Mouse (Mus musculus) limb, embryonic 12.5 days (tissue): Measurements from ENCODE around the gene Sit1. TPM values are rescaled to one million over a fixed set of nuclear protein-coding genes. Genes with fewer than 3 reads are reported as not detected.

Source experiments
- ATAC-seq: fragments of 200-750 bp; cut with Nextera tagmentation; 2 replicates; pipeline ENCODE4 v1.8.0; 2017; ENCODE audit warnings: low read depth, moderate TSS enrichment; ENCODE audit not compliant: insufficient number of reproducible peaks, insufficient read depth, low FRiP score, low TSS enrichment
- H3K27ac ChIP-seq: fragments of 300-500 bp; sonication (generic); 2 replicates; pipeline ENCODE4 v1.5.1; 2016; ENCODE audit warnings: mild to moderate bottlenecking, moderate library complexity
- H3K27me3 ChIP-seq: fragments of 300-500 bp; sonication (generic); 2 replicates; pipeline ENCODE4 v1.6.1; 2016; ENCODE audit warnings: mild to moderate bottlenecking, moderate library complexity
- H3K36me3 ChIP-seq: fragments of 300-500 bp; sonication (generic); 2 replicates; pipeline ENCODE4 v1.6.1; 2016; ENCODE audit warnings: mild to moderate bottlenecking, moderate library complexity
- H3K4me1 ChIP-seq: fragments of 300-500 bp; sonication (generic); replicated peaks from 2 replicates; pipeline ENCODE4 v1.6.1; 2016
- H3K4me2 ChIP-seq: fragments of 300-500 bp; sonication (generic); 2 replicates; pipeline ENCODE4 v1.6.1; 2016; ENCODE audit warnings: mild to moderate bottlenecking, moderate library complexity
- H3K4me3 ChIP-seq: fragments of 300-500 bp; sonication (generic); replicated peaks from 2 replicates; pipeline ENCODE4 v1.5.1; 2016; ENCODE audit warnings: mild to moderate bottlenecking
- H3K9ac ChIP-seq: fragments of 300-500 bp; sonication (generic); replicated peaks from 2 replicates; pipeline ENCODE4 v1.6.1; 2016; ENCODE audit warnings: mild to moderate bottlenecking, moderate library complexity
- H3K9me3 ChIP-seq: fragments of 300-500 bp; sonication (generic); 2 replicates; pipeline ENCODE4 v1.6.1; 2016; ENCODE audit warnings: mild to moderate bottlenecking, moderate library complexity
- WGBS: fragments of 180-500 bp; shearing (Covaris S2); methylation state at CpG from one replicate; pipeline ENCODE4 v1.1.7; 2016; 5-methylcytosine and 5-hydroxymethylcytosine counted together
- polyA plus RNA-seq: library from polyadenylated mRNA; unstranded; fragments of >200 nt; fragmentation: Nextera tagmentation; extraction: Ambion mirVana; gene quantifications from 2 replicates; pipeline ENCODE4 v1.2.1, GENCODE M21; 2016

Sit1 gene
- polyA plus RNA-seq, 1 experiment from 2014 or later, result not detected

GRCm38 (mm10) chr4:43442456-43443361 lies 40.8 kb downstream of the Sit1 start:
- Histone ChIP-seq H3K36me3 (peaks cover 29% of the 10 kb centered on the region), H3K4me2 (peak overlapping the region; percentile 85), H3K9ac (peak overlapping the region; percentile 99), H3K4me3 (peak overlapping the region; percentile 99), H3K4me1 (peaks cover 10% of the 10 kb centered on the region), H3K27ac (peak overlapping the region; percentile 94), H3K9me3 (no peaks in the 10 kb centered on the region), H3K27me3 (no peaks in the 10 kb centered on the region)
- under 1% methylated on average over 81 of the region's 88 CpGs for WGBS
- ATAC-seq, result peak; percentile 50; the same call in 1 of the 2 replicates

DNA sequence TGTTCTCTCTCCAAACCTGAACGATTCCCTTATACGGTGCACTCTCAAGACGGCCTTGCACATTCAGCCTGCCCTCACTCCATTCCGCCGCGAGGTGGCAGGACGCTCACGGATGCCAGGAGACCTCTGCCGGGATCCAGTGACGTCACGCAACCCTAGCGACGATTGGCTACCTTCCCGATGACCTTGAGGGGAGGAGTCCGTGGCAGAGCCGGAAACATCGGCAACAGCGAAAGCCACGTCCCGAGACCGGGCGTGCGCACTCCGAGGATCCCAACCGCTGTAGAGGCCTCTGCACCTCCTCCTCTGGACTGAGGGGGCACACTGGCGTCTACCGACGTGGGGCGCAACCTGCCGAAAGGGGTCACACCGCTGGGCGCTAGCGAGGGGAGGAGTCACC lies 41.5 kb downstream of the Sit1 start:
- WGBS, result under 1% methylated on average over 33 of the region's 33 CpGs

DNA sequence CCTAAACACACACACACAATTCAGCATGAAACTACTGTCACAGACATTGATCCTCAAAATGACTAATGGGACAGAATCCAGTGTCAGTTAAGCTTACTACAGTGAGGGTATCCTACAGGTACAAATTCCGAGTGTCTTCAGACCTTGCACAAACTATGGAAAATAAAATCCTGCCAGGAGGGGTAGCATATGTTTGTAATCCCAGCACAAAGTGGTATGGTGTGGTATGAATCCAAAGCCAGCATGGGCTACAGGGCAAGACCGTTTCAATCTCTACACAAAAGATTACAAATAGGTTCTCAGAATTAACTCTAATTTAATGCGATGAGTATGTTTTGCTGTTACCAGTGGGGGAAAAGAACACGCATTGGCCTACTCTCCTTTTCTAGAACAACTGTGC lies 41.9 kb downstream of the Sit1 start, which contains the start of gene Tesk1:
Gene Tesk1, plus strand, starts transcription at position 301 of the 400 bp plus-strand sequence.
- peaks cover 10% of the 10 kb centered on the region for H3K4me1 ChIP-seq
- no peaks in the 10 kb centered on the region for H3K27me3 ChIP-seq
- peak within 1 kb of the TSS; percentile 99 for H3K4me3 ChIP-seq
- ATAC-seq, result no peak
- H3K9me3 ChIP-seq, result no peaks in the 10 kb centered on the region
- peak within 1 kb of the TSS; percentile 94 for H3K27ac ChIP-seq
- peak within 1 kb of the TSS; percentile 85 for H3K4me2 ChIP-seq
- H3K9ac ChIP-seq, result peak within 1 kb of the TSS; percentile 99
- WGBS, result 27% methylated on average over 4 of the region's 4 CpGs
- H3K36me3 ChIP-seq, result peaks cover 19% of the 10 kb centered on the region

More for the DNA sequence above, 41.5 kb downstream of the Sit1 start:
- H3K9ac ChIP-seq, result peak overlapping the region; percentile 99
- H3K27ac ChIP-seq, result peak overlapping the region; percentile 94
- H3K36me3 ChIP-seq, result peaks cover 23% of the 10 kb centered on the region
- H3K4me3 ChIP-seq, result peak overlapping the region; percentile 99
- H3K9me3 ChIP-seq, result no peaks in the 10 kb centered on the region
- peak; percentile 92 for ATAC-seq
- peak overlapping the region; percentile 85 for H3K4me2 ChIP-seq
- no peaks in the 10 kb centered on the region for H3K27me3 ChIP-seq
- H3K4me1 ChIP-seq, result peaks cover 10% of the 10 kb centered on the region

DNA sequence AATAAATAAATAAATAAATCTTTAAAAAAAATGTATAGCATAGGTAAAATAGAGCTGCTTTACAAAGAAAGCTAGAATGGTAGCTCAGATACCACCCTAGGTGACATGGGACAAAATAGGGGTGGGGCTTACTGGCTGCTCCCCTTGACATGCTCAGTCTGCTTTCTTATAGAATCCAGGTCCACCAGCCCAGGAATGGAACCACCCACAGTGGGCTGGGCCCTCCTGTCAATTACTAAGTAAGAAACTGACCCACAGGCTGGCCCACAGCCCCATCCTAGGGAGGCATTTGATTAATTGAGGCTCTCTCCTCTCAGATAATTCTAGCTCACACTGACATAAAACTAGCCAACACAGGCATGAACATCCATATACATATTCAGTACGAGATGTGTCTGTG lies 50.7 kb downstream of the Sit1 start:
- Histone ChIP-seq H3K27ac (no peak overlapping the region), H3K27me3 (peaks cover 30% of the 10 kb centered on the region), H3K9me3 (no peaks in the 10 kb centered on the region), H3K4me1 (peaks cover 11% of the 10 kb centered on the region), H3K9ac (no peak overlapping the region), H3K4me3 (no peak overlapping the region), H3K4me2 (no peak overlapping the region), H3K36me3 (no peaks in the 10 kb centered on the region)
- WGBS, result 74% methylated on average over 1 of the region's 1 CpGs
- ATAC-seq, result no peak

Other genes with a start within 250 kb of the Sit1 start
- gene Atp8b5, start 216.6 kb downstream of the Sit1 start, polyA plus RNA-seq, result 0.60 and 0.97 TPM in 2 replicates
- gene Rusc2, start 101.8 kb downstream of the Sit1 start, polyA plus RNA-seq, result 8.0 and 14.3 TPM in 2 replicates
- 0.24 TPM in 1 of 2 replicates, not detected in the other for gene Fam166b, start 54.6 kb downstream of the Sit1 start, polyA plus RNA-seq
- 13.3 TPM in 2 replicates for gene Tesk1, start 41.8 kb downstream of the Sit1 start, polyA plus RNA-seq
- gene Cd72, start 29.1 kb downstream of the Sit1 start, polyA plus RNA-seq, result 2.7 and 3.5 TPM in 2 replicates
- gene Ccdc107, start 9.2 kb upstream of the Sit1 start, polyA plus RNA-seq, result 62.0 and 63.8 TPM in 2 replicates
- 44.8 and 46.4 TPM in 2 replicates for gene Arhgef39, start 16.0 kb upstream of the Sit1 start, polyA plus RNA-seq
- gene Car9, start 23.2 kb upstream of the Sit1 start, polyA plus RNA-seq, result 1.1 and 1.3 TPM in 2 replicates
- gene Tpm2, start 40.0 kb upstream of the Sit1 start, polyA plus RNA-seq, result 215 and 216 TPM in 2 replicates
- 42.0 and 44.5 TPM in 2 replicates for gene Creb3, start 78.6 kb upstream of the Sit1 start, polyA plus RNA-seq
- gene Tln1, start 79.0 kb upstream of the Sit1 start, polyA plus RNA-seq, result 62.2 and 67.4 TPM in 2 replicates
- gene Rgp1, start 95.0 kb upstream of the Sit1 start, polyA plus RNA-seq, result 36.6 and 42.5 TPM in 2 replicates
- gene Gba2, start 95.1 kb upstream of the Sit1 start, polyA plus RNA-seq, result 32.0 and 34.7 TPM in 2 replicates
- gene Msmp, start 100.8 kb upstream of the Sit1 start, polyA plus RNA-seq, result 2.1 TPM in 1 of 2 replicates, not detected in the other
- 14.4 and 17.9 TPM in 2 replicates for gene Npr2, start 148.2 kb upstream of the Sit1 start, polyA plus RNA-seq
- gene Spag8, start 169.9 kb upstream of the Sit1 start, polyA plus RNA-seq, result 0.95 and 0.99 TPM in 2 replicates
- 78.7 and 87.6 TPM in 2 replicates for gene Hint2, start 172.7 kb upstream of the Sit1 start, polyA plus RNA-seq
- 5.6 and 6.6 TPM in 2 replicates for gene Tmem8b, start 185.2 kb upstream of the Sit1 start, polyA plus RNA-seq
- 2.8 and 3.6 TPM in 2 replicates for gene Fam221b, start 185.4 kb upstream of the Sit1 start, polyA plus RNA-seq
- gene Olfr70, start 217.1 kb upstream of the Sit1 start, polyA plus RNA-seq, result 0.08 TPM in 1 of 2 replicates, not detected in the other
- not detected in 2 replicates for gene Olfr71, start 226.5 kb upstream of the Sit1 start, polyA plus RNA-seq
- 0.38 and 0.72 TPM in 2 replicates for gene Hrct1, start 243.5 kb upstream of the Sit1 start, polyA plus RNA-seq
- gene Spaar, start 246.3 kb upstream of the Sit1 start, polyA plus RNA-seq, result 0.20 and 0.28 TPM in 2 replicates